Mouse (Mus musculus) spleen, postnatal 10 days (tissue): ENCODE measurements around the gene Gm10837.

Source experiments
- DNase-seq, 2 experiments: peaks; one replicate each; pipeline ENCODE4 v3.0.0; 2021 to 2022; ENCODE audit warnings: low spot score in 2 of 2

Gm10837 gene

DNA sequence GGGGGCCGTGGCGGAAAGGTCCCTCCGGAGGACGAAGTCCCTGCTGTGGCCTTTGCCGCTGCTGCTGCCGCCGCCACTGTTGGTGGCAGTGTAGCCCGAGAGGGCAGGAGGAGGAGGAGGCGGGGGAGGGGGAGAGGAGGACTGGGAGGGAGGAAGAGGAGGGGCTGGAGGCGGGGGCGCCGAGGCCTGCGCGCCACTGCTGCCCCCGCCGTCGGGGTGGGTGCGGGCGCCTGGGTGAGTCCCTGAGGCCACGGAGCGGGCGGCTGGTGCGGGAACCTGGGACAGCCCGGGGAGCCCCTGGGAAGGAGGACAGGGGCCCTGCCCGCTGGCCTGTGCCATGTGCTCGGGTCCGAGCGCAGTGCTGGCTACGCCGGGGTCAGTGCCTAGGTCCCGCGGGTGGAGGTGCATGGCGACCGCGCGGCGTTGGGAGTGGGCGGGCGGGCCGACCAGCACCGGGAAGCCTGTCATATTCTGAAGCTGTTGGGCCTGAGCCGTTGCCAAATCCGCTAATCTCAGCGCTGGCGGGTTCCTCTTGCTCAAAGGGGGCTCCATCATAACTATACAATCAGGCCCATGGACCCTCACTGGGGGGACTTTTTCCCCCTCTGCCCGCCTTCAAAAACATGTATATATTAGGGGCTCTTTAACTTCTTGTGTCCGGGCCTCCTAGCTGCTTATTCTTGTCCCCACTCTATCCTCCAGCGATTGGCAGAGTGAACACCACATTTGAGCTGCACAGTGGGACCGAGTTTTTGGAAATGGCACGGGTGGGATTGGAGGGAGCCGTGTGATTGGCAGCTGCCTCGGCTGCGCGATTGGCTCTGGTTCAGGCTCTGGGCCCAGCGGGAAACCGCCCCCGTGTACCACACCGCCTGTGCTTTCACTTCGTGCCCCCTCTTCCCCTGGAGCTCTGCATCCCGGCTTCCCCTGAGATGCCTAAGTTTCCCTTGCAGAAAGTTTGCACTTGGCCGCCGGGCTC is 25.3 kb upstream of the Gm10837 start, which contains the start of gene Zic5:
TSS of gene Zic5 (minus strand) at position 915 of the 979 bp plus-strand sequence.
- DNase-seq, result no peak

- no peak for DNase-seq
These were observed 24.4 kb upstream of the Gm10837 start for GRCm38 (mm10) chr14:122465931-122466490.

DNA sequence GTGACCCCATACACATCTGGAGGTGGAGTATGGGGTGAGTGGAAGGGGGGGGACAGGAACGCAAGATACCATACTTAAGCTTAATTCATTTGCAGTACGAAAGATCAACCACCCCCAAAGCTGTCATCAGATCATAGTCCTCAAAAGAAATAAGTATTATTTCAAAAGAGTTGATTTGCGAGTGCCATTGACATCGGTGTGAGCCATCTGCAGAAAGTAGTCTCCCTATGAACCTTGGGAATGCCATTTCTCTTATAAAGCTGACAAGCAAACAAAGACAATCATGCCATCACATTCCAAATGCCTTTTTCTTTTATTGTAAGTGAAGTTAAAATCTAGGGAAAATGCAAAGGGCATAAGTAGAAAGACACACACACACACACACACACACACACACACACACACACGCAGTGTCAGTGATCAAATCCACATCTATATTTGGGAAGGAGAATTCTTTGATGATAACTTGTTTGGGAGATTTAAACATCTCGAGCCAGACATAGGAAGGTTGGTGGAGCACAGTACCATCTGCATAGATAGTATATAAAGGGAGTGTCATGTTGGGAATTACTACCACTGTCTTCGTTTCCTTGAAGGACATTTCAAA is 23.5 kb upstream of the Gm10837 start:
- no peak for DNase-seq

GRCm38 (mm10) chr14:122467926-122468841 is 22.2 kb upstream of the Gm10837 start:
- DNase-seq, result no peak

DNA sequence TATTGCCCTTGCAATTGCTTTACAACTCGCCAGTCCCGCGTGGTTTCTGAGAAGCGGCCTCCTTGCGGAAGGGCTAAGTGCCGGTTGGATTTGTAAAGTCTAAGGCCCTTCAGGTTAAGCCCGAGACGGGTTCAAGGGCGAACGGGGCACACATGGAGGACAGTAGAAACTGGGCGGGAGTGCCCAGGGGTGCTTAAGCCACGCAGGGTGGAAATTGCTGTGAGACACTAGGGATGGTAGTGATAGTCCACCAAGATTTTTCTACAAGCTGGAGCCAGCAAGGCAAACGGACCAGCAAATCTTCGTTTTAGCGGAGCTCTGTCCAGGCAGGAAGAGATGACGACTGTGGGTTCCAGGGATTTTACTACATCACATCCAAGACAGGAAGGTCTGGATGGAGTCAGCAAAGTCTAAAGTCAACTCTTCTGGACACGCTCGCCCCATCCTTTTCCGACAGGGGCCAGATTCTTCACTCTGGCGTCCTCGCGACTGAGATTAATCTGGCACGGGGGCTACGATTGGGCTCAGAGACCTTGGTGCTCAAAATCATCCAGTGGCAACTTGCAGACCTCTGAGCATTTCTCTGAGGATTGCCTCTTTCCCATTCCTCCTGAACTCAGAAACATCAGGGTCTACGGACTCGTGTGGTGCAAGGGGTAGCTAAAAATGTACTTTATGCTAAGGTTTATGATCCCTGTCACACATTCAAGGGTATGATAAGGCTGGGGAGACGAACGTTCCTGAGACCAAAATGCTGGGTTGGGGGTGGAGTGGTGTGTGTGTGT is 21.2 kb upstream of the Gm10837 start:
- no peak for DNase-seq

DNA sequence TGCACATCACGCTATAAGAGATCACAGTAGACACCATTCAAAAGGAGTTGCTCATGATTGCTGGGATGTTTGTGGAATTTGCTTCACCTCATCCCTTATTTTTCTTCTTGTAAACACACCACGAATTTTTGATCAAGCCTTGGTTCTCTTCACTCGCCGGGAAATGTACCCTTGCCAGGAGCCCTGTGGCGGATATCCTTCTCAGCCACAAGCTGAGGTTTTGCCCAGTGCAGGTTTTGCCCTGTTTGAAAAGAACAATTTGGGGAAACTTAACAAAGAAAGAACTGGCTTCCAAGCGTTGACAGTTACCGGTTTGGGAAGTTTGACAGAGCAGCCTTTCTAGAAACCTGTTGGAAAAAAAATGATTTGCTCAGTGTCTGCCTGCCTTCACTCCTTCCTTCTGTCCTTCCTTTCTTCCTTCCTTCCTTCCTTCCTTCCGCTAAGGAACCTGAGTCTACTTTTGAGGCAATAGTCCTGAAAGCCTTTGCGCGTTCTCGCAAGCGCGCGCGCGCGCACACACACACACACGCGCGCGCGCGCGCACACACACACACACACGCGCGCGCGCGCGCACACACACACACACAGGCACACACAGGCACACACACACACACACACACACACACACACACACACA is 18.8 kb upstream of the Gm10837 start:
- DNase-seq, result no peak

- no peak for DNase-seq
These were observed 18.2 kb upstream of the Gm10837 start for GRCm38 (mm10) chr14:122472161-122472560.

GRCm38 (mm10) chr14:122472647-122473046 is 17.7 kb upstream of the Gm10837 start:
- DNase-seq, result no peak

DNA sequence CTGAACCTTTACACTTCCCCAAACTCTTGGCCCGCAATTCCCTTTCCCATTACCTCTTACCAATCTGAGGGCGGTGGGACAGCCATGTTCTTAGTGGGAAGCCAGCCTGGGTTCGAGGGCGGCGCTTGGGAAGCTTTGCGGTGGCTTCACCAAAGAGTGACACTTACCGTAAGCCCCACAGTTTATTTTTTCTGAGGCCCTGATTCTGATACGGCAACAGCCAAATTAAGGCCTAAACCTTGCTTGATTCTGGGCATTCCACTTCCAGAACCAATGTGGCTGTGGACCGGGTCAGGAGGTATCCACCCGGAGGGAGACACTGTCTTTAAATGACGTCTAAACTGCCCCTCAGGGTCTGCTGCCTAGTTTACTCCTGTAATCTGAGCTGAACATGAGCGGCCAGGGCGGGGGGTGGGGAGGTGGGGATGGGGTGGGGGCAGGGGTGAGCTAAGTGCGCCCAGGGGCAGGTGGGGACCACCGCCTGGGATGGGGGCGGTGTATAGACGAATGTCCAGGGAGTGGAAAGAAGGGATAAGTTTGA is 17.1 kb upstream of the Gm10837 start:
- DNase-seq, result no peak

DNA sequence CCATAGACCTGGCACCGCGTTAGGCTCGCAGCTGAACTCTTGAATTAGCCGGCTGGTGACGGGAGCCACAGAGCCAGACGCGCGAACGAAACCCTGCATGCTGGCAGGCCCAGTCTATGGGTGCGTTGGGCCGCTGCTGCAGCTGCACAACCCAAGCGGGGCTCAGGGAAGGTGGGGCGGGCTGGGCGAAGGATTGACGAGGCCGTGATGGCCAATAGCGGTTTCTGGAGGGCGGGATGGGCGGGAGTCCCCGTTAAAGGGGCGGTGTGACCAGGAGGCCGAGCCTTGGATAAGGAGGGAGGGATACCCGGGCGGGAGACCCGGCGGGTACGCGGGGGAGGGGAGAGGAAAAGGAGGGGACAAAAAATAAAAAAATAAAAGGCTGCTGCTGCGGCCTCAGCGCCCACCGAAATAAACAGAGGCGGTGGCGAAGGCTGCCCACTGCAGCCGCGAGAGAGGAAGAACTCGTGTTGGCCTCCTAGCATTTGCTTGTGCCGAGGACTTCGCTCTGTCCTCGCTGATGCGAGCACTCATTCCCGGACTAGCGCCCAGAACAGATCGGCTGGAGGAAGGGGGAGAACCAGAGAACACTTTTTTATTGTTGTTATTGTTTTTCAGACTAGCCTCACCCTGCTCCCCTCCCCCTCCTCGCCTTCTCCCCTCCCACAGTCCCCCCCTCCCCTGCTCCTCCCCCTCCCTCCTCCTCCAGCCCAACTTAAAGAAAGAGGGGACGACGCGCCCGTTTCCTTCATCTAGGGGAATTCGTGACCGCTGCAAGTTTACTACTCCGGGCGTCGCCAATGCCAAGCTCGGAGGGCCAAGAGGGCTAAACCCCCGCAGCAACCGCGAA is 16.1 kb upstream of the Gm10837 start:
- DNase-seq, result no peak

- DNase-seq, result no peak
These were observed 15.4 kb upstream of the Gm10837 start, which contains the start of gene Zic2 for GRCm38 (mm10) chr14:122474891-122475556. Gene Zic2 (plus strand): TSS chr14:122475435.

DNA sequence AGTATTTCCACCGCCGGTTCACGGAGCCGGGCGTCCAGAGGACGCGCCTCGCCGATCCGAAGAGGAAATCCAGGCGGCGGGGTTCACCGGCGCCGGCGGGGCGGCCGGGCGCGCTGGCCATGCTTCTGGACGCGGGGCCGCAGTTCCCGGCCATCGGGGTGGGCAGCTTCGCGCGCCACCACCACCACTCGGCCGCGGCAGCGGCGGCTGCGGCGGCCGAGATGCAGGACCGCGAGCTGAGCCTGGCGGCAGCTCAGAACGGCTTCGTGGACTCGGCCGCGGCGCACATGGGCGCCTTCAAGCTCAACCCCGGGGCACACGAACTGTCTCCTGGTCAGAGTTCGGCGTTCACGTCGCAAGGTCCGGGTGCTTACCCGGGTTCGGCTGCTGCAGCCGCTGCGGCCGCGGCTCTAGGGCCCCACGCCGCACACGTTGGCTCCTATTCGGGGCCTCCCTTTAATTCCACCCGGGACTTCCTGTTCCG is 14.8 kb upstream of the Gm10837 start:
- DNase-seq, result no peak

GRCm38 (mm10) chr14:122476041-122476821 is 14.2 kb upstream of the Gm10837 start:
- no peak for DNase-seq

- DNase-seq, result no peak
These were observed 13.6 kb upstream of the Gm10837 start for GRCm38 (mm10) chr14:122476822-122477215.

- no peak for DNase-seq
These were observed 13.1 kb upstream of the Gm10837 start for GRCm38 (mm10) chr14:122477261-122477671.

GRCm38 (mm10) chr14:122477971-122478573 is 12.3 kb upstream of the Gm10837 start:
- no peak for DNase-seq

DNA sequence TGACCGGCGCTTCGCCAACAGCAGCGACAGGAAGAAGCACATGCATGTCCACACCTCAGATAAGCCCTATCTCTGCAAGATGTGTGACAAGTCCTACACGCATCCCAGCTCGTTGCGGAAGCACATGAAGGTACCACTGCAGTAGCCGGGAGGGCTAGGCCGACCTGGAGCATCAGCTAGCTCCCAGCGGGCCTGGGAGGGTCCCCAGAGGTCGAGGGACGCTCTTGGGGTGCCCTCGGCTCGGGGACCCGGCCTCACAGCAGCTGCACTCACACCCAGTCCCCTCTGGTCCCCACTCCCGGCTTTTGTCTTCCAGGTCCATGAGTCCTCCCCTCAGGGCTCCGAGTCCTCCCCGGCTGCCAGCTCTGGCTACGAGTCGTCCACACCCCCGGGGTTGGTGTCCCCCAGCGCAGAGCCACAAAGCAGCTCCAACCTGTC is 11.8 kb upstream of the Gm10837 start:
- no peak for DNase-seq
